8 mouse cellular contexts compared by ENCODE assay signal in the genomic region with DNA sequence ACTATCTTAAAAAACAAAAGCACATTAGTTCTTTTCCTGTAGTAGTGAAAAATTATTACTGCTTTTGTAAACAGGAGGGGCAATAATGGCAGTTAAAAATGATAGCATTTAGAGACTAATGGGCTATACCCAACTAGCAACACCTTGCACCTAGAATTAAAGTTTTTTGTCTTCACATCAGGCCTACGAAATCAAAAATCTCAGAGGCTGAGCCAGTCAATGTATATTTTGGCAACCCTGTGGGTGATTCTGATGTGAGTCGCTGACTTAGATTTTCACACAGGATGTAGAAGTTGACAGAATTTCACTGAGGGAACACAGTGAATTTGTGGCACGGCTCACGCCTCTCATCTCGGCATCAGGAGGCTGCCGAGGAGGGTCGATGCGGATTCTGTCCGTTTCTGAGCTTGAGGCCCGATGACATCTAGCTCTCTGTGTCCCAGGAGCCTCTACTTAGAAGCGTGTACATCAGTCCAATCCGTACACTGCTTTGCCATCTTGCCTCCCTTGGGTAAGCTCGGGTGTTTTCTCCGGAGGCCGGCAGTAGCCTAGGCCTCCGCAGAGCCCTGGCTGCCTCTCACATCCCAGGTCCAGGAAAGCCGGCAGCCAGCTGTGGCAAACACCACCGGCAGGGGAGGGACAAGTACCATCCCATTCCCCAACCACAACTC. TPM values are rescaled to one million over a fixed set of nuclear protein-coding genes. Genes with fewer than 3 reads are reported as not detected.
DNase-seq lines count a peak whose midpoint lies in the region; ATAC-seq and TF ChIP-seq lines count a peak whose summit lies in the region.

No protein-coding gene starts in this region.

- H3K4me3 ChIP-seq in layer of hippocampus, adult 2 months = peak overlapping the region; percentile 81
- peak overlapping the region; percentile 74 for H3K4me3 ChIP-seq in embryonic facial prominence, embryonic 10.5 days
- peak overlapping the region; percentile 83 for H3K4me3 ChIP-seq in intestine, embryonic 15.5 days (replicated peaks)
- H3K4me3 ChIP-seq in neural tube, embryonic 13.5 days = peak overlapping the region; percentile 77

- H3K9me3 ChIP-seq in embryonic facial prominence, embryonic 10.5 days = no peaks in the 10 kb centered on the region
- H3K9me3 ChIP-seq in intestine, embryonic 15.5 days = no peaks in the 10 kb centered on the region
- H3K9me3 ChIP-seq in neural tube, embryonic 13.5 days = no peaks in the 10 kb centered on the region

- ATAC-seq in intestine, embryonic 15.5 days = peak; percentile 70
- no peak; the same call in 1 of the 2 replicates for ATAC-seq in neural tube, embryonic 13.5 days (ENCODE audit: low read depth)

- peak overlapping the region; percentile 87 for H3K9ac ChIP-seq in intestine, embryonic 15.5 days
- peak overlapping the region; percentile 84 for H3K9ac ChIP-seq in neural tube, embryonic 13.5 days

- 3% methylated on average over 18 of the region's 18 CpGs for WGBS in embryonic facial prominence, embryonic 10.5 days
- WGBS in intestine, embryonic 15.5 days = 2% methylated on average over 18 of the region's 18 CpGs
- WGBS in neural tube, embryonic 13.5 days = 3% methylated on average over 18 of the region's 18 CpGs

- H3K4me2 ChIP-seq in intestine, embryonic 15.5 days (replicated peaks) = peak overlapping the region; percentile 66
- peak overlapping the region; percentile 94 for H3K4me2 ChIP-seq in neural tube, embryonic 13.5 days

- H3K4me1 ChIP-seq in embryonic facial prominence, embryonic 10.5 days = peaks cover 24% of the 10 kb centered on the region
- peaks cover 3% of the 10 kb centered on the region; the same call in 1 of the 2 replicates for H3K4me1 ChIP-seq in intestine, embryonic 15.5 days (replicated peaks)
- peaks cover 24% of the 10 kb centered on the region for H3K4me1 ChIP-seq in neural tube, embryonic 13.5 days (replicated peaks)

- H3K36me3 ChIP-seq in embryonic facial prominence, embryonic 10.5 days (replicated peaks) = peaks cover 49% of the 10 kb centered on the region
- peaks cover 25% of the 10 kb centered on the region for H3K36me3 ChIP-seq in intestine, embryonic 15.5 days
- peaks cover 26% of the 10 kb centered on the region for H3K36me3 ChIP-seq in neural tube, embryonic 13.5 days

- TF ChIP-seq CTCF in layer of hippocampus, adult 2 months (conservative IDR thresholded peaks at IDR 0.05) = peak; percentile 37

- H3K27ac ChIP-seq in layer of hippocampus, adult 2 months = peak overlapping the region; percentile 97
- peak overlapping the region; percentile 97 for H3K27ac ChIP-seq in embryonic facial prominence, embryonic 10.5 days (replicated peaks)
- peak overlapping the region; percentile 91 for H3K27ac ChIP-seq in intestine, embryonic 15.5 days
- peak overlapping the region; percentile 81 for H3K27ac ChIP-seq in neural tube, embryonic 13.5 days (replicated peaks)

- no peaks in the 10 kb centered on the region for H3K27me3 ChIP-seq in embryonic facial prominence, embryonic 10.5 days (replicated peaks; ENCODE audit: low read depth, poor library complexity, severe bottlenecking)
- H3K27me3 ChIP-seq in intestine, embryonic 15.5 days (replicated peaks) = no peaks in the 10 kb centered on the region
- no peaks in the 10 kb centered on the region for H3K27me3 ChIP-seq in neural tube, embryonic 13.5 days

- no peak for DNase-seq in layer of hippocampus, adult 2 months (ENCODE audit: low spot score in 2 of 2)
- DNase-seq in layer of hippocampus, adult 18-20 months (ENCODE audit: low spot score in 2 of 2) = no peak
- DNase-seq in embryonic facial prominence, embryonic 10.5 days (ENCODE audit: low spot score) = no peak
- DNase-seq in right cerebral cortex, postnatal 36 days (ENCODE audit: low spot score in 2 of 2) = no peak
- DNase-seq in gastrocnemius, postnatal 25 days = no peak
- no peak for DNase-seq in adrenal gland, postnatal 36 days

RNA-seq across cellular contexts. Expression of a gene that starts 0.6 kb away (rescaled TPM):
- total RNA-seq in layer of hippocampus, adult 2 months (2021) = 1 to 10 TPM; 2.6 to 4.8 TPM
- 1 to 10 TPM; 2.2 to 3.1 TPM for total RNA-seq in layer of hippocampus, adult 18-20 months (2021)
- 43.7 and 46.1 TPM in 2 replicates for polyA plus RNA-seq in embryonic facial prominence, embryonic 10.5 days (2016; fragmentation: Nextera tagmentation; extraction: Ambion mirVana)
- polyA plus RNA-seq in intestine, embryonic 15.5 days (2015; fragmentation: Nextera tagmentation; extraction: Ambion mirVana) = 20.4 and 21.6 TPM in 2 replicates
- 5.0 and 9.5 TPM in 2 replicates for polyA plus RNA-seq in neural tube, embryonic 13.5 days (2015; fragmentation: Nextera tagmentation; extraction: Ambion mirVana)
- total RNA-seq in gastrocnemius, postnatal 25 days (2021) = under 1 TPM; 0.38 to 0.88 TPM
- total RNA-seq in adrenal gland, postnatal 36 days (2021) = 1 to 10 TPM; 2.7 to 4.0 TPM

RNA-seq across cellular contexts. Expression of a gene that starts 0.9 kb away (rescaled TPM):
- total RNA-seq in layer of hippocampus, adult 2 months (2021) = 100 to 1,000 TPM; 607 to 624 TPM
- total RNA-seq in layer of hippocampus, adult 18-20 months (2021) = 100 to 1,000 TPM; 658 to 671 TPM
- polyA plus RNA-seq in embryonic facial prominence, embryonic 10.5 days (2016; fragmentation: Nextera tagmentation; extraction: Ambion mirVana) = 1,235 and 1,262 TPM in 2 replicates
- 1,198 and 1,252 TPM in 2 replicates for polyA plus RNA-seq in intestine, embryonic 15.5 days (2015; fragmentation: Nextera tagmentation; extraction: Ambion mirVana)
- polyA plus RNA-seq in neural tube, embryonic 13.5 days (2015; fragmentation: Nextera tagmentation; extraction: Ambion mirVana) = 668 and 699 TPM in 2 replicates
- 100 to 1,000 TPM; 458 to 485 TPM for total RNA-seq in gastrocnemius, postnatal 25 days (2021)
- total RNA-seq in adrenal gland, postnatal 36 days (2021) = 1,000 to 10,000 TPM in 1 of 2 experiments, 100 to 1,000 TPM in 1; 960 to 1,012 TPM

RNA-seq across cellular contexts. Expression of a gene that starts 6.8 kb away (rescaled TPM):
- total RNA-seq in layer of hippocampus, adult 2 months (2021) = 10 to 100 TPM; 15.0 to 19.6 TPM
- 10 to 100 TPM; 15.6 to 19.6 TPM for total RNA-seq in layer of hippocampus, adult 18-20 months (2021)
- 29.0 and 31.8 TPM in 2 replicates for polyA plus RNA-seq in embryonic facial prominence, embryonic 10.5 days (2016; fragmentation: Nextera tagmentation; extraction: Ambion mirVana)
- 29.3 and 39.6 TPM in 2 replicates for polyA plus RNA-seq in intestine, embryonic 15.5 days (2015; fragmentation: Nextera tagmentation; extraction: Ambion mirVana)
- 38.4 and 43.0 TPM in 2 replicates for polyA plus RNA-seq in neural tube, embryonic 13.5 days (2015; fragmentation: Nextera tagmentation; extraction: Ambion mirVana)
- 10 to 100 TPM; 17.9 to 18.5 TPM for total RNA-seq in gastrocnemius, postnatal 25 days (2021)
- 10 to 100 TPM; 20.7 to 21.3 TPM for total RNA-seq in adrenal gland, postnatal 36 days (2021)

RNA-seq across cellular contexts. Expression of a gene that starts 55.3 kb away (rescaled TPM):
- not detected for total RNA-seq in layer of hippocampus, adult 2 months (2021)
- not detected for total RNA-seq in layer of hippocampus, adult 18-20 months (2021)
- 0.11 TPM in 1 of 2 replicates, not detected in the other for polyA plus RNA-seq in embryonic facial prominence, embryonic 10.5 days (2016; fragmentation: Nextera tagmentation; extraction: Ambion mirVana)
- 0.13 and 0.15 TPM in 2 replicates for polyA plus RNA-seq in intestine, embryonic 15.5 days (2015; fragmentation: Nextera tagmentation; extraction: Ambion mirVana)
- not detected in 2 replicates for polyA plus RNA-seq in neural tube, embryonic 13.5 days (2015; fragmentation: Nextera tagmentation; extraction: Ambion mirVana)
- 1 to 10 TPM in 1 of 2 experiments, not detected in 1; 1.0 TPM for total RNA-seq in gastrocnemius, postnatal 25 days (2021)
- 1 to 10 TPM in 1 of 2 experiments, under 1 TPM in 1; 0.69 to 2.6 TPM for total RNA-seq in adrenal gland, postnatal 36 days (2021)
